Mouse (Mus musculus): ENCODE data around the gene Zfp324.

DNA sequence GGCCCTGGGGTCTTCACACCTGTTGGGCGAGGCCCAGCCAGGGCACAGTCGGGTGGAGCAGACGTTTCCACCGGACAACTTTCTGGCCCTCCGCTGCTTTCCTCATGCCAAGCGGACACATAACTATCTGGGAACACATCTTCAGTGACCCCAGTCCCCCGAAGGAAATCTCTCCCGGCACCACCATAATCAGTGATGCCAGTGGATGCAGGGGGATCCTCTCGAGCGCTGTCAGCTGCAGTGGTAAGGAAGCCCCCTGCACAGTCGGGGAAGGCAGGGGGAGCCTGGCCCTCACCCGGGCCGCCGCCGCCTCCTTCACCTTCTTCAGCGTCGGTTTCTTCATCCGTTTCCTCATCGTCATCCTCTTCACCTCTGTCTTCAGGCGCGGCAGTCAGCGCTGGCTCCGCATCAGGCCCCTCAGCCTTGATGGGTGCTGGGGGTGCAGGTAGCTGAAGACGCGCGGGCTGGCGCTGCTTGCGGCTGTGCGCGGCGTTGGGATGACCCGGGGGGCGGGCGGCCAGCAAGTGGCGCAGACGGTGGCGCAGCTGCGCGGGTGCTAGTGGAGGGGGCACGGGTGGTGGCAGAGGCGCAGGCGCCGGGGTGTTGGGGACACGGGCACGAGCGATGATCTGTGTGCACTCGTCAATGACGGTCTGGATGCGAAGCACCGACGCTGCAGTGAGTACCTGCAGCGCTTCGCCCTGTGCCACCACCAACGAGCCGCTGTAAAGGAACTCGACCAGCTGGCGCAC is 41.9 kb downstream of the Zfp324 start:
- no peak for TF ChIP-seq CTCF (IDR thresholded peaks at IDR 0.05; ENCODE audit: borderline replicate concordance, insufficient read depth, low read depth, low read length)
- TF ChIP-seq POLR2A (IDR thresholded peaks at IDR 0.05; ENCODE audit: borderline replicate concordance, insufficient read depth, low read length) = no peak

Data from cerebellum, adult 2 months (tissue).